Mouse (Mus musculus): ENCODE results near the gene Ppp1r15a. TPM values are rescaled to one million over a fixed set of nuclear protein-coding genes. Genes with fewer than 3 reads are reported as not detected.
"Not testable (repeated sequence)": the region's sequence is repeated elsewhere in the genome, so short reads cannot be mapped to it uniquely, and the experiment has no call there.

Gene Ppp1r15a
- polyA plus RNA-seq, 1 experiment from 2014 or later = 27.1 TPM

DNA sequence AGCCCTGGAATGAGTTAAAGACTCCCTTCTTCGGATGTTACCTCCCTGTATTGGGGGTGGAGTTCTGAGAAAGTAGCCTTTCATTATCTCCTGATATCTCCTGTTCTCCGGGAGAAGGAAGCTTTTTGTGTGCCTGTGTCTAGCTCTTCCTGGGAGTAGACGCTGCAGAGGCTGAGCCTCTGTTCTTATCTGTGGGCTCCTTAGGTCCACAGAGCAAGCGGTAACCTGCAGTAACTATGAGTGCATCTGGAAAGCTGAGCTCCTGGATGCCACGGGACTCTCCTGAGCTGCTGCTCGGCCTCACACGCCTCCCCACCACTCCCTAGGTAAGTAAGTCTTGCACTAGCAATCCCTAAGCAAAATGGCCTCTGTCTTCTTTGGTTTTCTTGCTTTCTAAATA is 39.9 kb downstream of the Ppp1r15a start:
- H3K4me2 ChIP-seq (ENCODE audit: low read depth, low read length) = no peak overlapping the region
- H3K9ac ChIP-seq (ENCODE audit: low read length) = no peak overlapping the region
- no peaks in the 10 kb centered on the region for H3K36me3 ChIP-seq (ENCODE audit: control insufficient read depth, insufficient read depth)
- H3K4me1 ChIP-seq (ENCODE audit: control insufficient read depth, insufficient read depth, low read length) = peaks cover 7% of the 10 kb centered on the region; the same call in 1 of the 2 replicates
- H3K9me3 ChIP-seq (replicated peaks; ENCODE audit: control insufficient read depth, low read length) = no peaks in the 10 kb centered on the region
- H3K27me3 ChIP-seq (ENCODE audit: control insufficient read depth, insufficient read depth, low read length) = no peaks in the 10 kb centered on the region
- H3K4me3 ChIP-seq (ENCODE audit: low read length) = no peak overlapping the region
- WGBS = 54% methylated on average over 7 of the region's 7 CpGs
- no peak for ATAC-seq (replicated peaks; ENCODE audit: extremely low read depth, insufficient read depth, low FRiP score)
- no peak overlapping the region for H3K27ac ChIP-seq (ENCODE audit: low read length)

- not testable (repeated sequence) for ATAC-seq (replicated peaks; ENCODE audit: extremely low read depth, insufficient read depth, low FRiP score); H3K36me3 ChIP-seq (ENCODE audit: control insufficient read depth, insufficient read depth); H3K9ac ChIP-seq (ENCODE audit: low read length); H3K9me3 ChIP-seq (replicated peaks; ENCODE audit: control insufficient read depth, low read length); H3K4me2 ChIP-seq (ENCODE audit: low read depth, low read length); H3K4me1 ChIP-seq (ENCODE audit: control insufficient read depth, insufficient read depth, low read length); H3K27me3 ChIP-seq (ENCODE audit: control insufficient read depth, insufficient read depth, low read length); H3K4me3 ChIP-seq (ENCODE audit: low read length); H3K27ac ChIP-seq (ENCODE audit: low read length)
- 92% methylated on average over 5 of the region's 5 CpGs for WGBS
Observed at GRCm38 (mm10) chr7:45484985-45485384, 41.1 kb downstream of the Ppp1r15a start.

- Histone ChIP-seq H3K27me3 (ENCODE audit: control insufficient read depth, insufficient read depth, low read length) (no peaks in the 10 kb centered on the region), H3K36me3 (ENCODE audit: control insufficient read depth, insufficient read depth) (no peaks in the 10 kb centered on the region), H3K9ac (ENCODE audit: low read length) (no peak overlapping the region), H3K27ac (ENCODE audit: low read length) (no peak overlapping the region), H3K9me3 (replicated peaks; ENCODE audit: control insufficient read depth, low read length) (no peaks in the 10 kb centered on the region), H3K4me3 (ENCODE audit: low read length) (no peak overlapping the region), H3K4me2 (ENCODE audit: low read depth, low read length) (no peak overlapping the region), H3K4me1 (ENCODE audit: control insufficient read depth, insufficient read depth, low read length) (no peaks in the 10 kb centered on the region)
- WGBS = 75% methylated on average over 1 of the region's 1 CpGs
- ATAC-seq (replicated peaks; ENCODE audit: extremely low read depth, insufficient read depth, low FRiP score) = no peak
Observed at GRCm38 (mm10) chr7:45482166-45482565, 43.9 kb downstream of the Ppp1r15a start.

- Histone ChIP-seq H3K9me3 (replicated peaks; ENCODE audit: control insufficient read depth, low read length) (no peaks in the 10 kb centered on the region), H3K4me3 (ENCODE audit: low read length) (no peak within 1 kb of the TSS), H3K4me1 (ENCODE audit: control insufficient read depth, insufficient read depth, low read length) (no peaks in the 10 kb centered on the region), H3K36me3 (ENCODE audit: control insufficient read depth, insufficient read depth) (no peaks in the 10 kb centered on the region), H3K27ac (ENCODE audit: low read length) (no peak within 1 kb of the TSS), H3K4me2 (ENCODE audit: low read depth, low read length) (no peak within 1 kb of the TSS), H3K9ac (ENCODE audit: low read length) (no peak within 1 kb of the TSS), H3K27me3 (ENCODE audit: control insufficient read depth, insufficient read depth, low read length) (no peaks in the 10 kb centered on the region)
- WGBS = 47% methylated on average over 15 of the region's 15 CpGs
- 0 out of 2 replicates have a peak, but pooled peaks have one; percentile 54 for ATAC-seq (replicated peaks; ENCODE audit: extremely low read depth, insufficient read depth, low FRiP score)
Observed at GRCm38 (mm10) chr7:45481374-45481927, 44.6 kb downstream of the Ppp1r15a start, which contains the start of gene Tulp2. Tulp2 (plus strand) TSS chr7:45481877.

- H3K4me2 ChIP-seq (ENCODE audit: low read depth, low read length); H3K4me3 ChIP-seq (ENCODE audit: low read length); H3K27ac ChIP-seq (ENCODE audit: low read length); H3K27me3 ChIP-seq (ENCODE audit: control insufficient read depth, insufficient read depth, low read length); ATAC-seq (replicated peaks; ENCODE audit: extremely low read depth, insufficient read depth, low FRiP score); H3K36me3 ChIP-seq (ENCODE audit: control insufficient read depth, insufficient read depth); H3K4me1 ChIP-seq (ENCODE audit: control insufficient read depth, insufficient read depth, low read length); H3K9me3 ChIP-seq (replicated peaks; ENCODE audit: control insufficient read depth, low read length); H3K9ac ChIP-seq (ENCODE audit: low read length): not testable (repeated sequence)
- 72% methylated on average over 3 of the region's 4 CpGs for WGBS
Observed at GRCm38 (mm10) chr7:45480310-45480709, 45.8 kb downstream of the Ppp1r15a start.

- no peak overlapping the region for H3K27ac ChIP-seq (ENCODE audit: low read length)
- no peak overlapping the region for H3K4me2 ChIP-seq (ENCODE audit: low read depth, low read length)
- H3K27me3 ChIP-seq (ENCODE audit: control insufficient read depth, insufficient read depth, low read length) = no peaks in the 10 kb centered on the region
- no peak overlapping the region for H3K9ac ChIP-seq (ENCODE audit: low read length)
- no peaks in the 10 kb centered on the region for H3K36me3 ChIP-seq (ENCODE audit: control insufficient read depth, insufficient read depth)
- H3K9me3 ChIP-seq (replicated peaks; ENCODE audit: control insufficient read depth, low read length) = no peaks in the 10 kb centered on the region
- WGBS = 93% methylated on average over 7 of the region's 7 CpGs
- no peaks in the 10 kb centered on the region; the same call in 1 of the 2 replicates for H3K4me1 ChIP-seq (ENCODE audit: control insufficient read depth, insufficient read depth, low read length)
- no peak for ATAC-seq (replicated peaks; ENCODE audit: extremely low read depth, insufficient read depth, low FRiP score)
- H3K4me3 ChIP-seq (ENCODE audit: low read length) = no peak overlapping the region
Observed at GRCm38 (mm10) chr7:45478774-45479173, 47.3 kb downstream of the Ppp1r15a start.

DNA sequence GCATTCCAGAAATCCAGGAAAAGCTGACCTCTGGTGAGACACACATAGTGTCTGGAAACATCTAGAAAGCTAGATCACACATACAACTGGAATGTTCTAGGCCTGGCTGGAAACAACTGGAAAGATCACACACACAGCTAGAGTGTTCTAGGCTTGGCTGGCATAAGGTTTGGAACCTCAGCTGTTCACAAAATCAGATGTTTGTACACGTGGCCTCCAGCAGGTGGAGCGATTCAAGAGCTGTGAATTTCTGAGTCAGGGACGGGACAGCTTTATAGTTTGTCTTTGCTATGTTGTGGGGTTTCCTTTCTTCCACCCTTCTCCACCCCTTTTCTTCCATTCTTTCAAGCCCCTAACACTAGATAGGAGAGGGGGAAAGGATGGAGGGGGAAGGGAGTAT is 49.1 kb downstream of the Ppp1r15a start:
- H3K36me3 ChIP-seq (ENCODE audit: control insufficient read depth, insufficient read depth) = no peaks in the 10 kb centered on the region
- no peaks in the 10 kb centered on the region for H3K27me3 ChIP-seq (ENCODE audit: control insufficient read depth, insufficient read depth, low read length)
- H3K4me2 ChIP-seq (ENCODE audit: low read depth, low read length) = no peak overlapping the region
- H3K27ac ChIP-seq (ENCODE audit: low read length) = no peak overlapping the region
- 8% methylated on average over 3 of the region's 3 CpGs for WGBS
- peak; percentile 26; the same call in 1 of the 2 replicates for ATAC-seq (replicated peaks; ENCODE audit: extremely low read depth, insufficient read depth, low FRiP score)
- no peaks in the 10 kb centered on the region for H3K9me3 ChIP-seq (replicated peaks; ENCODE audit: control insufficient read depth, low read length)
- no peaks in the 10 kb centered on the region; the same call in 1 of the 2 replicates for H3K4me1 ChIP-seq (ENCODE audit: control insufficient read depth, insufficient read depth, low read length)
- no peak overlapping the region for H3K4me3 ChIP-seq (ENCODE audit: low read length)
- no peak overlapping the region for H3K9ac ChIP-seq (ENCODE audit: low read length)

DNA sequence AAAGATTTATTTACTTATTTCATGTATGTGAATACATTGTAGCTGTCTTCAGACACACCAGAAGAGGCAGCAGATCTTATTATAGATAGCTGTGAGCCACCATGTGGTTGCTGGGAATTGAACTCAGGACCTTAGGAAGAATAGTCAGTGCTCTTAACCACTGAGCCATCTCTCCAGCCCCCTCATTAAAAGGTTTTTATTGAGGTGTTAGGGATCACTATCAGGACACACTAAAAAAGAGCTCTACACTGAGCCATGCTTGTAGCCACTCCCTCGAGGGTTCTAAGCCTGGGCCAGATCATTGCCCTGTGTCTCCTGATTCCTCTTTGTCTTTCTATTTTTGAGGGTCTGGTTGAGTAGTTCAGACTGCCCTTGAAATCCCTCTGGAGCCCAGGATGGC is 49.6 kb downstream of the Ppp1r15a start:
- no peak overlapping the region for H3K27ac ChIP-seq (ENCODE audit: low read length)
- no peak overlapping the region for H3K9ac ChIP-seq (ENCODE audit: low read length)
- no peaks in the 10 kb centered on the region for H3K9me3 ChIP-seq (replicated peaks; ENCODE audit: control insufficient read depth, low read length)
- ATAC-seq (replicated peaks; ENCODE audit: extremely low read depth, insufficient read depth, low FRiP score) = no peak
- H3K4me2 ChIP-seq (ENCODE audit: low read depth, low read length) = no peak overlapping the region
- H3K36me3 ChIP-seq (ENCODE audit: control insufficient read depth, insufficient read depth) = no peaks in the 10 kb centered on the region
- no peaks in the 10 kb centered on the region for H3K27me3 ChIP-seq (ENCODE audit: control insufficient read depth, insufficient read depth, low read length)
- H3K4me1 ChIP-seq (ENCODE audit: control insufficient read depth, insufficient read depth, low read length) = no peaks in the 10 kb centered on the region; the same call in 1 of the 2 replicates
- 50% methylated on average over 1 of the region's 1 CpGs for WGBS
- H3K4me3 ChIP-seq (ENCODE audit: low read length) = no peak overlapping the region

DNA sequence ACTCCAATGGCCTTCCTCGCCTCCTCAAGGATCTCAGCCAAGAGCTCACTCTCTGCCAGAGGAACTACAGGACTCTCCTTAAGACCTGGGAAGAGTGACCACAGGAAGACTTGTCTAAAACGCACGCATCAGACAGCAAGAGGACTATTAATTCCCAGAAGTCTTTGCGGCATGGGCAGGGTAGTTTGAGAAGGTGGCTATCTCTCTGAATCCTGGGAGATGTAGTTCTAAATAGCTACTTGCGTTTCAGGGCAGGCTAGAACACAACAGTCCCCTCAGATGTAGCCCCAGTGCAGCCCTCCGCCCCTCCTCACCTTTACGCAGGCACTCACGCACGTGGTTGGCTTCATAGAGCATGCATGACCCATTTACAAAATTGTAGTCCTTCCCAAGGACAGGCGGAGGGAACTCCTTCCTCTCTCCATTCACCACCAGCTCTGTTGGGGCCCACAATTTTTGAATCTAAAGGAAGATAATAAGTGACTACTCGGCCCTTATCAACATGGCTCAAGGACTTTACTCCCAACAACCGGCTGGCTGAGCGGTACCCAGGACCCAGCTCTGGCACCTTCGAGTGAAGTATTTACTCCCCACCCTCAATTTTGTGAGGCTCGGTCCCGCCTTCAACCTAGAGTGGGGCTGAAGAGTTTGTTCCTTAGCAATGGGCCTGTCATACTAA is 50.6 kb downstream of the Ppp1r15a start:
- Histone ChIP-seq H3K9me3 (replicated peaks; ENCODE audit: control insufficient read depth, low read length) (no peaks in the 10 kb centered on the region), H3K27ac (ENCODE audit: low read length) (no peak overlapping the region), H3K4me2 (ENCODE audit: low read depth, low read length) (peak overlapping the region; percentile 57), H3K4me1 (ENCODE audit: control insufficient read depth, insufficient read depth, low read length) (no peaks in the 10 kb centered on the region; the same call in 1 of the 2 replicates), H3K9ac (ENCODE audit: low read length) (peak overlapping the region; percentile 57), H3K36me3 (ENCODE audit: control insufficient read depth, insufficient read depth) (no peaks in the 10 kb centered on the region), H3K4me3 (ENCODE audit: low read length) (peak overlapping the region; percentile 34), H3K27me3 (ENCODE audit: control insufficient read depth, insufficient read depth, low read length) (no peaks in the 10 kb centered on the region)
- ATAC-seq (replicated peaks; ENCODE audit: extremely low read depth, insufficient read depth, low FRiP score) = no peak; the same call in 1 of the 2 replicates
- WGBS = 56% methylated on average over 16 of the region's 16 CpGs
